Mouse (Mus musculus) embryonic facial prominence, embryonic 13.5 days (tissue): ENCODE data around the gene Ctnna2. TPM values are rescaled to one million over a fixed set of nuclear protein-coding genes. Genes with fewer than 3 reads are reported as not detected.

ENCODE experiments used
- ATAC-seq: fragments of 200-750 bp; cut with Nextera tagmentation; 2 replicates; pipeline ENCODE4 v1.8.0; 2017; ENCODE audit warnings: low read depth; ENCODE audit not compliant: insufficient number of reproducible peaks, insufficient read depth, low FRiP score, low TSS enrichment
- H3K27ac ChIP-seq: fragments of 300-500 bp; sonication (generic); 2 replicates; pipeline ENCODE4 v1.5.1; 2015; ENCODE audit warnings: moderate library complexity, mild to moderate bottlenecking, inconsistent platforms
- H3K27me3 ChIP-seq: fragments of 300-500 bp; sonication (generic); 2 replicates; pipeline ENCODE4 v1.6.1; 2015; ENCODE audit warnings: mild to moderate bottlenecking, inconsistent platforms
- H3K36me3 ChIP-seq: fragments of 300-500 bp; sonication (generic); 2 replicates; pipeline ENCODE4 v1.6.1; 2015; ENCODE audit warnings: mild to moderate bottlenecking, inconsistent platforms
- H3K4me1 ChIP-seq: fragments of 300-500 bp; sonication (generic); 2 replicates; pipeline ENCODE4 v1.6.1; 2015; ENCODE audit warnings: inconsistent platforms
- H3K4me2 ChIP-seq: fragments of 300-500 bp; sonication (generic); 2 replicates; pipeline ENCODE4 v1.6.1; 2015; ENCODE audit warnings: moderate library complexity, mild to moderate bottlenecking, inconsistent platforms
- H3K4me3 ChIP-seq: fragments of 300-500 bp; sonication (generic); 2 replicates; pipeline ENCODE4 v1.5.1; 2015; ENCODE audit warnings: mild to moderate bottlenecking, inconsistent platforms
- H3K9ac ChIP-seq: fragments of 300-500 bp; sonication (generic); 2 replicates; pipeline ENCODE4 v1.6.1; 2015; ENCODE audit warnings: mild to moderate bottlenecking, inconsistent platforms
- H3K9me3 ChIP-seq: fragments of 300-500 bp; sonication (generic); 2 replicates; pipeline ENCODE4 v1.6.1; 2016; ENCODE audit warnings: inconsistent platforms
- WGBS: fragments of 180-500 bp; shearing (Covaris S2); methylation state at CpG from one replicate; pipeline ENCODE4 v1.1.7; 2015; ENCODE audit warnings: mixed read lengths; 5-methylcytosine and 5-hydroxymethylcytosine counted together
- polyA plus RNA-seq: library from polyadenylated mRNA; unstranded; fragments of >200 nt; fragmentation: Nextera tagmentation; extraction: Ambion mirVana; gene quantifications from 2 replicates; pipeline ENCODE4 v1.2.1, GENCODE M21; 2015

The Ctnna2 gene
- polyA plus RNA-seq, 1 experiment from 2014 or later: 9.1 TPM

GRCm38 (mm10) chr6:77802604-77803003 is 176.9 kb downstream of the Ctnna2 start:
- 94% methylated on average over 3 of the region's 3 CpGs for WGBS

GRCm38 (mm10) chr6:77783342-77783741 is 196.2 kb downstream of the Ctnna2 start:
- no peak overlapping the region for H3K9ac ChIP-seq
- H3K27me3 ChIP-seq: no peaks in the 10 kb centered on the region
- no peak for ATAC-seq
- H3K4me2 ChIP-seq: no peak overlapping the region
- no peaks in the 10 kb centered on the region for H3K36me3 ChIP-seq
- no peak overlapping the region for H3K27ac ChIP-seq
- H3K4me3 ChIP-seq: no peak overlapping the region
- no peaks in the 10 kb centered on the region for H3K4me1 ChIP-seq
- 75% methylated on average over 3 of the region's 3 CpGs for WGBS
- no peaks in the 10 kb centered on the region for H3K9me3 ChIP-seq

More at GRCm38 (mm10) chr6:77802604-77803003, 176.9 kb downstream of the Ctnna2 start:
- Histone ChIP-seq H3K9me3 (no peaks in the 10 kb centered on the region), H3K9ac (no peak overlapping the region), H3K27ac (no peak overlapping the region), H3K4me1 (no peaks in the 10 kb centered on the region), H3K4me3 (no peak overlapping the region), H3K27me3 (no peaks in the 10 kb centered on the region), H3K4me2 (no peak overlapping the region), H3K36me3 (no peaks in the 10 kb centered on the region)
- ATAC-seq: no peak

- no peak overlapping the region for H3K27ac ChIP-seq
- no peaks in the 10 kb centered on the region for H3K36me3 ChIP-seq
- ATAC-seq: no peak
- H3K4me1 ChIP-seq: peaks cover 7% of the 10 kb centered on the region; the same call in 1 of the 2 replicates
- H3K27me3 ChIP-seq: no peaks in the 10 kb centered on the region
- no peaks in the 10 kb centered on the region for H3K9me3 ChIP-seq
- H3K4me3 ChIP-seq: no peak overlapping the region
- WGBS: 56% methylated on average over 10 of the region's 10 CpGs
- H3K4me2 ChIP-seq: no peak overlapping the region
- no peak overlapping the region for H3K9ac ChIP-seq
Observed at GRCm38 (mm10) chr6:77768357-77769103, 211.0 kb downstream of the Ctnna2 start.

GRCm38 (mm10) chr6:77758164-77758563 is 221.3 kb downstream of the Ctnna2 start:
- no peak overlapping the region for H3K27ac ChIP-seq
- no peaks in the 10 kb centered on the region for H3K4me1 ChIP-seq
- ATAC-seq: no peak
- H3K27me3 ChIP-seq: no peaks in the 10 kb centered on the region
- no peak overlapping the region for H3K9ac ChIP-seq
- no peaks in the 10 kb centered on the region for H3K36me3 ChIP-seq
- H3K4me2 ChIP-seq: no peak overlapping the region
- 87% methylated on average over 3 of the region's 3 CpGs for WGBS
- H3K4me3 ChIP-seq: no peak overlapping the region
- H3K9me3 ChIP-seq: no peaks in the 10 kb centered on the region

GRCm38 (mm10) chr6:77745426-77745825 is 234.1 kb downstream of the Ctnna2 start:
- Histone ChIP-seq H3K36me3 (no peaks in the 10 kb centered on the region), H3K27me3 (no peaks in the 10 kb centered on the region), H3K27ac (no peak overlapping the region), H3K4me2 (no peak overlapping the region), H3K9ac (no peak overlapping the region), H3K9me3 (no peaks in the 10 kb centered on the region), H3K4me1 (peaks cover 4% of the 10 kb centered on the region; the same call in 1 of the 2 replicates), H3K4me3 (no peak overlapping the region)
- ATAC-seq: no peak
- WGBS: 49% methylated on average over 5 of the region's 5 CpGs

GRCm38 (mm10) chr6:77743651-77744050 is 235.8 kb downstream of the Ctnna2 start:
- no peaks in the 10 kb centered on the region for H3K36me3 ChIP-seq
- no peak overlapping the region for H3K27ac ChIP-seq
- no peak overlapping the region for H3K9ac ChIP-seq
- no peak overlapping the region for H3K4me3 ChIP-seq
- no peaks in the 10 kb centered on the region for H3K9me3 ChIP-seq
- H3K27me3 ChIP-seq: no peaks in the 10 kb centered on the region
- ATAC-seq: no peak
- no peak overlapping the region for H3K4me2 ChIP-seq
- H3K4me1 ChIP-seq: peaks cover 4% of the 10 kb centered on the region; the same call in 1 of the 2 replicates

GRCm38 (mm10) chr6:77742988-77743387 is 236.5 kb downstream of the Ctnna2 start:
- no peak for ATAC-seq

GRCm38 (mm10) chr6:77738640-77739039 is 240.9 kb downstream of the Ctnna2 start:
- H3K4me1 ChIP-seq: peaks cover 4% of the 10 kb centered on the region; the same call in 1 of the 2 replicates
- WGBS: 77% methylated on average over 4 of the region's 4 CpGs
- no peak for ATAC-seq
- H3K27me3 ChIP-seq: no peaks in the 10 kb centered on the region
- H3K4me2 ChIP-seq: no peak overlapping the region
- H3K36me3 ChIP-seq: no peaks in the 10 kb centered on the region
- H3K4me3 ChIP-seq: no peak overlapping the region
- no peak overlapping the region for H3K27ac ChIP-seq
- no peaks in the 10 kb centered on the region for H3K9me3 ChIP-seq
- no peak overlapping the region for H3K9ac ChIP-seq

More at GRCm38 (mm10) chr6:77742988-77743387, 236.5 kb downstream of the Ctnna2 start:
- H3K27me3 ChIP-seq: no peaks in the 10 kb centered on the region
- no peaks in the 10 kb centered on the region for H3K36me3 ChIP-seq
- WGBS: 26% methylated on average over 1 of the region's 1 CpGs
- H3K4me3 ChIP-seq: no peak overlapping the region
- H3K9ac ChIP-seq: no peak overlapping the region
- no peak overlapping the region for H3K4me2 ChIP-seq
- H3K4me1 ChIP-seq: peaks cover 4% of the 10 kb centered on the region; the same call in 1 of the 2 replicates
- H3K27ac ChIP-seq: no peak overlapping the region
- no peaks in the 10 kb centered on the region for H3K9me3 ChIP-seq

GRCm38 (mm10) chr6:77724952-77725299 is 254.6 kb downstream of the Ctnna2 start:
- WGBS: 66% methylated on average over 2 of the region's 2 CpGs
- H3K4me3 ChIP-seq: no peak overlapping the region

GRCm38 (mm10) chr6:77724042-77724951 is 255.2 kb downstream of the Ctnna2 start:
- Histone ChIP-seq H3K36me3 (no peaks in the 10 kb centered on the region), H3K4me2 (no peak overlapping the region), H3K9ac (no peak overlapping the region), H3K27ac (no peak overlapping the region; the same call in 1 of the 2 replicates), H3K4me1 (peaks cover 8% of the 10 kb centered on the region; the same call in 1 of the 2 replicates), H3K9me3 (no peaks in the 10 kb centered on the region), H3K4me3 (no peak overlapping the region), H3K27me3 (no peaks in the 10 kb centered on the region)
- WGBS: 56% methylated on average over 5 of the region's 5 CpGs
- ATAC-seq: no peak

More at GRCm38 (mm10) chr6:77724952-77725299, 254.6 kb downstream of the Ctnna2 start:
- Histone ChIP-seq H3K27ac (no peak overlapping the region), H3K4me1 (peaks cover 8% of the 10 kb centered on the region; the same call in 1 of the 2 replicates), H3K9me3 (no peaks in the 10 kb centered on the region), H3K9ac (no peak overlapping the region), H3K27me3 (no peaks in the 10 kb centered on the region), H3K4me2 (no peak overlapping the region), H3K36me3 (no peaks in the 10 kb centered on the region)
- no peak for ATAC-seq

- H3K9me3 ChIP-seq: no peaks in the 10 kb centered on the region
- H3K9ac ChIP-seq: no peak overlapping the region
- H3K4me3 ChIP-seq: no peak overlapping the region
- H3K4me1 ChIP-seq: no peaks in the 10 kb centered on the region
- no peaks in the 10 kb centered on the region for H3K27me3 ChIP-seq
- no peak overlapping the region for H3K4me2 ChIP-seq
- no peaks in the 10 kb centered on the region for H3K36me3 ChIP-seq
- ATAC-seq: no peak
- H3K27ac ChIP-seq: no peak overlapping the region
Observed at GRCm38 (mm10) chr6:77694093-77694492, 285.4 kb downstream of the Ctnna2 start.
